Mouse (Mus musculus) adrenal gland, postnatal 4 days (tissue): ENCODE data around the gene Ssh2. TPM values are rescaled to one million over a fixed set of nuclear protein-coding genes. Genes with fewer than 3 reads are reported as not detected.
"Not testable (repeated sequence)": the region's sequence is repeated elsewhere in the genome, so short reads cannot be mapped to it uniquely, and the experiment has no call there.

Source experiments
- DNase-seq, 2 experiments: peaks; one replicate each; pipeline ENCODE4 v3.0.0; 2021 to 2022; ENCODE audit warnings: low spot score in 2 of 2, mixed read lengths in 2 of 2
- total RNA-seq, 2 experiments: library from RNA; stranded (reverse); gene quantifications; 2 replicates each; pipeline ENCODE4 v1.2.3; 2021

The Ssh2 gene
- total RNA-seq, 2 experiments from 2014 or later, result 21.8 to 22.1 TPM

- no peak for DNase-seq
Observed at GRCm38 (mm10) chr11:77216761-77217130, 659 bp downstream of the Ssh2 start.

- no peak for DNase-seq
Observed at GRCm38 (mm10) chr11:77230765-77231164, 14.7 kb downstream of the Ssh2 start.

GRCm38 (mm10) chr11:77231514-77231913 lies 15.4 kb downstream of the Ssh2 start:
- no peak for DNase-seq

- no peak for DNase-seq
Observed at GRCm38 (mm10) chr11:77235267-77235666, 19.2 kb downstream of the Ssh2 start.

- DNase-seq, result no peak
Observed at GRCm38 (mm10) chr11:77239658-77240345, 23.7 kb downstream of the Ssh2 start.

GRCm38 (mm10) chr11:77240466-77241246 lies 24.6 kb downstream of the Ssh2 start:
- no peak for DNase-seq

GRCm38 (mm10) chr11:77242912-77243311 lies 26.8 kb downstream of the Ssh2 start:
- DNase-seq, result no peak

- no peak for DNase-seq
Observed at GRCm38 (mm10) chr11:77252826-77253225, 36.7 kb downstream of the Ssh2 start.

- no peak for DNase-seq
Observed at GRCm38 (mm10) chr11:77259441-77259840, 43.4 kb downstream of the Ssh2 start.

GRCm38 (mm10) chr11:77267401-77267800 lies 51.3 kb downstream of the Ssh2 start:
- no peak for DNase-seq

- no peak for DNase-seq
Observed at GRCm38 (mm10) chr11:77276000-77276399, 59.9 kb downstream of the Ssh2 start.

- not testable (repeated sequence) for DNase-seq
Observed at GRCm38 (mm10) chr11:77278538-77278937, 62.5 kb downstream of the Ssh2 start.

GRCm38 (mm10) chr11:77280219-77280618 lies 64.1 kb downstream of the Ssh2 start:
- DNase-seq, result no peak

GRCm38 (mm10) chr11:77291447-77291846 lies 75.4 kb downstream of the Ssh2 start:
- DNase-seq, result no peak

- DNase-seq, result not testable (repeated sequence)
Observed at GRCm38 (mm10) chr11:77293673-77294072, 77.6 kb downstream of the Ssh2 start.

GRCm38 (mm10) chr11:77297246-77297645 lies 81.2 kb downstream of the Ssh2 start:
- DNase-seq, result no peak

- DNase-seq, result no peak
Observed at GRCm38 (mm10) chr11:77307205-77307604, 91.1 kb downstream of the Ssh2 start.

GRCm38 (mm10) chr11:77308533-77308932 lies 92.4 kb downstream of the Ssh2 start:
- no peak for DNase-seq

GRCm38 (mm10) chr11:77317721-77318477 lies 101.8 kb downstream of the Ssh2 start:
- DNase-seq, result no peak

GRCm38 (mm10) chr11:77318478-77319118 lies 102.5 kb downstream of the Ssh2 start:
- no peak for DNase-seq

GRCm38 (mm10) chr11:77321214-77321613 lies 105.1 kb downstream of the Ssh2 start:
- no peak for DNase-seq
